Mouse (Mus musculus): ENCODE results near the gene Gm21693. TPM values are rescaled to one million over a fixed set of nuclear protein-coding genes. Genes with fewer than 3 reads are reported as not detected.
"Not testable (repeated sequence)": the region's sequence is repeated elsewhere in the genome, so short reads cannot be mapped to it uniquely, and the experiment has no call there.

Gm21693 gene
- not detected in 2 replicates for polyA plus RNA-seq (2015; fragmentation: Nextera tagmentation; extraction: Ambion mirVana)

DNA sequence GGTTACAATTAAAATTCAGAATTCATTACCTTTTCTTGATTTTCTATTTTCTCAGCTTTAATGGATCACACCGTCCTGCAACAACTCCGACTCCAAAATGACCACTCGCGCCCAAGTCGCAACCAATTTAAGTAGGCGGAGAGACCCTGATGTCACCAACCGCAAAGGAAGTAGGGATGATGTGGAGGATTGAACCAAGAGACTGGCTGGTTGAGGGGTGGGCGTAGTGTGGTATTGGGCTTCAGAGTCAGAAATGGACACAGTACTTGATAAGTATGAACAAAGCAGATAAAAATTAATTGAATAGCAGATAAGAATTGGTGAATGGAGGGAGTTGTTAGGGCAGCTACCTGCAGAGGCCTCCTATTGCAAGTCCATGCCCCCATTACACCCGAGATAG, at the start of gene Gm21693:
Gm21693 (minus strand) TSS at position 101 of the 400 bp plus-strand sequence.
- H3K27me3 ChIP-seq; H3K4me1 ChIP-seq; H3K9me3 ChIP-seq; H3K4me3 ChIP-seq; H3K9ac ChIP-seq; ATAC-seq (ENCODE audit: borderline replicate concordance, extremely low read depth, low FRiP score, low TSS enrichment); H3K36me3 ChIP-seq; H3K27ac ChIP-seq; H3K4me2 ChIP-seq: not testable (repeated sequence)
- no CpG with 5 or more reads among the region's 9 CpGs for WGBS

DNA sequence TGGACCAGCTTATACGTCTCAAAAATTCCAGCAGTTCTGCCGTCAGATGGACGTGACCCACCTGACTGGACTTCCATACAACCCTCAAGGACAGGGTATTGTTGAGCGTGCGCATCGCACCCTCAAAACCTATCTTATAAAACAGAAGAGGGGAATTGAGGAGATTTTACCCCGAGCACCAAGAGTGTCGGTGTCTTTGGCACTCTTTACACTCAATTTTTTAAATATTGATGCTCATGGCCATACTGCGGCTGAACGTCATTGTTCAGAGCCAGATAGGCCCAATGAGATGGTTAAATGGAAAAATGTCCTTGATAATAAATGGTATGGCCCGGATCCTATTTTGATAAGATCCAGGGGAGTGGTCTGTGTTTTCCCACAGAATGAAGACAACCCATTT, 4.5 kb downstream of the Gm21693 start:
- H3K36me3 ChIP-seq; H3K4me1 ChIP-seq; H3K4me3 ChIP-seq; H3K4me2 ChIP-seq; H3K9ac ChIP-seq; ATAC-seq (ENCODE audit: borderline replicate concordance, extremely low read depth, low FRiP score, low TSS enrichment); H3K27ac ChIP-seq; H3K9me3 ChIP-seq; H3K27me3 ChIP-seq: not testable (repeated sequence)
- no CpG with 5 or more reads among the region's 11 CpGs for WGBS

DNA sequence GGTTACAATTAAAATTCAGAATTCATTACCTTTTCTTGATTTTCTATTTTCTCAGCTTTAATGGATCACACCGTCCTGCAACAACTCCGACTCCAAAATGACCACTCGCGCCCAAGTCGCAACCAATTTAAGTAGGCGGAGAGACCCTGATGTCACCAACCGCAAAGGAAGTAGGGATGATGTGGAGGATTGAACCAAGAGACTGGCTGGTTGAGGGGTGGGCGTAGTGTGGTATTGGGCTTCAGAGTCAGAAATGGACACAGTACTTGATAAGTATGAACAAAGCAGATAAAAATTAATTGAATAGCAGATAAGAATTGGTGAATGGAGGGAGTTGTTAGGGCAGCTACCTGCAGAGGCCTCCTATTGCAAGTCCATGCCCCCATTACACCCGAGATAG, 38.8 kb downstream of the Gm21693 start, which contains the start of gene Gm21677:
Gm21677 (minus strand) TSS at position 101 of the 400 bp plus-strand sequence.
- WGBS, result no CpG with 5 or more reads among the region's 9 CpGs
- H3K36me3 ChIP-seq; H3K27ac ChIP-seq; H3K4me3 ChIP-seq; H3K9ac ChIP-seq; H3K4me1 ChIP-seq; H3K9me3 ChIP-seq; H3K27me3 ChIP-seq; H3K4me2 ChIP-seq; ATAC-seq (ENCODE audit: borderline replicate concordance, extremely low read depth, low FRiP score, low TSS enrichment): not testable (repeated sequence)

Other genes with a start within 250 kb of the Gm21693 start
- not detected in 2 replicates for gene Gm21677, start 38.9 kb downstream of the Gm21693 start, polyA plus RNA-seq (2015; fragmentation: Nextera tagmentation; extraction: Ambion mirVana)
- not detected in 2 replicates for gene Gm21704, start 64.8 kb upstream of the Gm21693 start, polyA plus RNA-seq (2015; fragmentation: Nextera tagmentation; extraction: Ambion mirVana)
- gene Gm21708, start 64.8 kb upstream of the Gm21693 start, polyA plus RNA-seq (2015; fragmentation: Nextera tagmentation; extraction: Ambion mirVana), result not detected in 2 replicates

Measured in lung, embryonic 15.5 days (tissue).